Mouse (Mus musculus) erythroblast, embryonic 14.5 days (primary cell): ENCODE results near the gene Parp12.

ENCODE experiments used
- GATA1 ChIP-seq: IDR thresholded peaks from 2 replicates; pipeline ENCODE4 v1.6.1; 2012; ENCODE audit warnings: low read length, inconsistent platforms, mixed read lengths
- TAL1 ChIP-seq: IDR thresholded peaks from 3 replicates; pipeline ENCODE4 v1.6.1; 2012; ENCODE audit warnings: low read length, inconsistent platforms, mixed read lengths

DNA sequence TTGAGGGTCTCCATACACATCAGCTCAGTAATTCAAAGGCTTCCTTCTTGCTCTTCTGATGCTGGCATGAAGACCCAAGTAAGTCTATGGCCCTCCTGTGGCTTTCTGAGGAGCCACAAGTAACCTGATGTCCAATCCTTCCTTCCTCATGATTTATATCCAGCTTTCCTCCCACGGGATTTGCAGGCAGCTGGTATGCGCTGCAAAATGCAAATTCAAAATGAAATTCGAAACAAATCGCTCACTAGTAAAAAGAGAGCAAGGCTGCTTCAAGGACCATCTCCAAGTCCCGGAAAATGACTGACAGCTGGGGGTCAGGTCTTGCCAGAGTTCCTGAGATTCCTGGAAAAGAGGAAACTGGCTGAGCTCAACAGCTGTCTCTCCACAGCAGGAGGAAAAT lies 45.5 kb downstream of the Parp12 start:
- TF ChIP-seq GATA1 (no peak), TAL1 (no peak)
